In the genomic region with DNA sequence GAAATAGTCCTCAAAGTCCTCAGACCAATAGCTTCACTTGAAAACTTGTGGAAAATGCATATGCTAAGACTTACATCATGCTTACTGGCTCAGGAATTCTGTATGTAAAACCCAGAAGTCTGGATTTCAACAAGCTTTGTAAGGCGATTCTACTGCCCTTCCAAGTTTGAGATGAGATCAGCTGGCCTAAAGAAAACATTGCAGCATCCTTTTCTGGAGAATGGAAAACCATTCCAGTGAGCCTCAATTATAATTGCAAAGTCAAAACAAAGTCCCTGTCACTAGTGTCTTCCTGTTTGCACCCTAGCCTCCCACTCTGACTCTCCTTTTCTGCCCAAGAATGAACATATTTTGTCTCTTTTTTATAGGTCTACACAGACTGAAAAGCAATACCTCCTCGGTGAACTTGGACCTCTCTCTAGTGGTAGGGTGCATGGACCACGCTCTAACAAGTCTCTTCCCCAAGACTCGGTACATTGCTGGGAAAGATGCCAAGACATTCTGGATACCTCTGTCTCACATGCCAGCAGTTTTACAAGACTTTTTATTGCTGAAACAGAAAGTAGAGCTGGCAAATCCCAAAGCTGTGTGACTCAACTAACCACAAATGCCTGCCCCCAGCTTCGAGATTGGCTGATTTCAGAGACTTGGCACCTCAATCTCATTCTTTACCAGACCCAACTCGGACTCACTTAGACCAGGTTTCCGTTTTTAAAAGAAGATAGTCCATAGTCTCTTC, we compare ENCODE assay signal across 16 mouse cellular contexts. TPM values are rescaled to one million over a fixed set of nuclear protein-coding genes. Genes with fewer than 3 reads are reported as not detected.
A peak's percentile ranks its signal among the peaks of the same experiment; 100 is the strongest.
DNase-seq lines count a peak whose midpoint lies in the region; ATAC-seq and TF ChIP-seq lines count a peak whose summit lies in the region.
"Had no signal": no experiment of that assay in that cellular context is flagged by ENCODE, and none has a peak within 500 bp of the region (broad histone marks: within the 10 kb centered on the region; RNA-seq: fewer than 3 reads in every experiment).

No protein-coding gene starts in this region.

- H3K9ac ChIP-seq in midbrain, embryonic 16.5 days (ENCODE audit: low read depth, low read length), result no peak overlapping the region
- H3K9ac ChIP-seq: heart, embryonic 15.5 days; hindbrain, embryonic 15.5 days had no signal

- H3K36me3 ChIP-seq in kidney, adult 2 months (ENCODE audit: control insufficient read depth, insufficient read depth, low read length), result no peaks in the 10 kb centered on the region
- H3K36me3 ChIP-seq in midbrain, embryonic 16.5 days (ENCODE audit: control insufficient read depth, insufficient read depth, low read length), result no peaks in the 10 kb centered on the region
- H3K36me3 ChIP-seq: heart, embryonic 15.5 days; hindbrain, embryonic 15.5 days had no signal

- H3K4me1 ChIP-seq in kidney, adult 2 months (ENCODE audit: control insufficient read depth, insufficient read depth, low read length), result no peaks in the 10 kb centered on the region; the same call in 1 of the 2 replicates
- H3K4me1 ChIP-seq in embryonic fibroblast, embryonic 13.5 days (ENCODE audit: control insufficient read depth, insufficient read depth, low read length), result peaks cover 19% of the 10 kb centered on the region; the same call in 1 of the 2 replicates
- no peaks in the 10 kb centered on the region for H3K4me1 ChIP-seq in midbrain, embryonic 16.5 days (ENCODE audit: control insufficient read depth, insufficient read depth, low read length)
- H3K4me1 ChIP-seq: heart, embryonic 15.5 days; hindbrain, embryonic 15.5 days had no signal

- no peak for TF ChIP-seq CTCF in kidney, adult 2 months (conservative IDR thresholded peaks at IDR 0.05; ENCODE audit: insufficient read depth, insufficient read length, low read depth, low read length)
- TF ChIP-seq CTCF in embryonic fibroblast, embryonic 13.5 days (IDR thresholded peaks at IDR 0.05; ENCODE audit: borderline replicate concordance, insufficient read depth, low read length), result no peak

- H3K4me3 ChIP-seq in kidney, adult 2 months (ENCODE audit: insufficient read depth, low read depth, low read length), result no peak overlapping the region
- H3K4me3 ChIP-seq in embryonic fibroblast, embryonic 13.5 days (ENCODE audit: insufficient read depth, low read length), result no peak overlapping the region
- H3K4me3 ChIP-seq in midbrain, embryonic 16.5 days (ENCODE audit: low read depth, low read length), result no peak overlapping the region
- H3K4me3 ChIP-seq: erythroblast, embryonic 14.5 days; heart, embryonic 15.5 days; hindbrain, embryonic 15.5 days had no signal

- TF ChIP-seq POLR2A in kidney, adult 2 months (IDR thresholded peaks at IDR 0.05; ENCODE audit: low read depth, low read length), result no peak
- TF ChIP-seq POLR2A in embryonic fibroblast, embryonic 13.5 days (IDR thresholded peaks at IDR 0.05; ENCODE audit: low read depth, low read length), result no peak

- DNase-seq in kidney, adult 2 months, result peak; percentile 48
- DNase-seq in kidney, postnatal 4 days, result no peak
- DNase-seq in urinary bladder, postnatal 36 days (ENCODE audit: low spot score in 2 of 2), result peak; percentile 16 to 28
- DNase-seq in urinary bladder, adult 2 months (ENCODE audit: low spot score), result no peak
- no peak for DNase-seq in testis, postnatal 14 days (ENCODE audit: low spot score)
- DNase-seq: retina, postnatal 1 day; thymus, postnatal 14 days had no signal

- H3K27me3 ChIP-seq in kidney, adult 2 months (replicated peaks; ENCODE audit: control insufficient read depth, insufficient read depth, low read length), result no peaks in the 10 kb centered on the region
- no peaks in the 10 kb centered on the region for H3K27me3 ChIP-seq in midbrain, embryonic 16.5 days (ENCODE audit: control insufficient read depth, insufficient read depth, low read depth, low read length)
- H3K27me3 ChIP-seq: heart, embryonic 15.5 days; hindbrain, embryonic 15.5 days had no signal

- WGBS in kidney, adult 2 months, result 50% methylated on average over 7 of the region's 7 CpGs
- WGBS in midbrain, embryonic 16.5 days, result 82% methylated on average over 7 of the region's 7 CpGs

- no peaks in the 10 kb centered on the region for H3K9me3 ChIP-seq in midbrain, embryonic 16.5 days (replicated peaks; ENCODE audit: control insufficient read depth, low read length, poor library complexity, severe bottlenecking)
- H3K9me3 ChIP-seq: heart, embryonic 15.5 days; hindbrain, embryonic 15.5 days had no signal

- no peak overlapping the region for H3K27ac ChIP-seq in kidney, adult 2 months (ENCODE audit: insufficient read depth, low read depth, low read length)
- H3K27ac ChIP-seq in embryonic fibroblast, embryonic 13.5 days (ENCODE audit: insufficient read depth, low read length), result peak overlapping the region; percentile 99
- no peak overlapping the region for H3K27ac ChIP-seq in midbrain, embryonic 16.5 days (ENCODE audit: low read length)
- H3K27ac ChIP-seq: heart, embryonic 15.5 days; hindbrain, embryonic 15.5 days had no signal

- ATAC-seq in midbrain, embryonic 16.5 days, result no peak
- ATAC-seq: activated CD4-positive, CD25-positive, alpha-beta regulatory T cell, adult 4 months had no signal

- no peak overlapping the region for H3K4me2 ChIP-seq in midbrain, embryonic 16.5 days (ENCODE audit: low read length)
- H3K4me2 ChIP-seq: heart, embryonic 15.5 days; hindbrain, embryonic 15.5 days had no signal

RNA-seq across cellular contexts. Expression of a gene that starts 20.8 kb away (rescaled TPM):
- polyA plus RNA-seq in kidney, adult 2 months (2012; rRNA removed), result 0.15 and 0.20 TPM in 2 replicates
- polyA plus RNA-seq in urinary bladder, adult 2 months (2012; rRNA removed), result 0.28 and 0.36 TPM in 2 replicates
- 5.9 and 6.3 TPM in 2 replicates for polyA plus RNA-seq in embryonic fibroblast, embryonic 13.5 days (2011; ENCODE audit: insufficient read length, low read depth, missing spikeins)
- not detected in 2 replicates for polyA plus RNA-seq in midbrain, embryonic 16.5 days (2015; fragmentation: Nextera tagmentation; extraction: Ambion mirVana)
- polyA plus RNA-seq: activated CD4-positive, CD25-positive, alpha-beta regulatory T cell, adult 4 months; cortical plate, adult 2 months; erythroblast, embryonic 14.5 days; hindbrain, embryonic 15.5 days; neural tube, embryonic 11.5 days had no signal

RNA-seq across cellular contexts. Expression of a gene that starts 58.6 kb away (rescaled TPM):
- polyA plus RNA-seq in kidney, adult 2 months (2012; rRNA removed), result not detected in 2 replicates
- polyA plus RNA-seq in urinary bladder, adult 2 months (2012; rRNA removed), result 0.19 and 0.39 TPM in 2 replicates
- polyA plus RNA-seq in embryonic fibroblast, embryonic 13.5 days (2011; ENCODE audit: insufficient read length, low read depth, missing spikeins), result not detected in 2 replicates
- not detected in 2 replicates for polyA plus RNA-seq in midbrain, embryonic 16.5 days (2015; fragmentation: Nextera tagmentation; extraction: Ambion mirVana)
- polyA plus RNA-seq: cortical plate, adult 2 months; erythroblast, embryonic 14.5 days; heart, embryonic 15.5 days; hindbrain, embryonic 15.5 days; large intestine, adult 2 months; neural tube, embryonic 11.5 days had no signal

Comparison
In these comparisons a context has a peak if more than half of its experiments do, and no peak if none do; other contexts are left out.
1. DNase-seq: peak in kidney, adult 2 months (single experiment) and urinary bladder, postnatal 36 days (2 of 2); none in kidney, postnatal 4 days (0 of 2), urinary bladder, adult 2 months (single experiment) and testis, postnatal 14 days (single experiment).